Mouse (Mus musculus): ENCODE results near the gene Eapp.

GRCm38 (mm10) chr12:54656396-54657171, 39.1 kb downstream of the Eapp start, which contains the start of gene Sptssa:
- TF ChIP-seq FLI1 (IDR thresholded peaks at IDR 0.05; ENCODE audit: low read length) (no peak), GATA1 (IDR thresholded peaks at IDR 0.05; ENCODE audit: borderline replicate concordance, low read length) (no peak)
